Mouse (Mus musculus) myocyte (in vitro differentiated cells): ENCODE data around the gene Gm11564. TPM values are rescaled to one million over a fixed set of nuclear protein-coding genes. Genes with fewer than 3 reads are reported as not detected.
"Not testable (repeated sequence)": the region's sequence is repeated elsewhere in the genome, so short reads cannot be mapped to it uniquely, and the experiment has no call there.

ENCODE experiments used
- H3K27me3 ChIP-seq: one replicate; pipeline ENCODE4 v1.6.1; 2011; ENCODE audit not compliant: control insufficient read depth, insufficient read depth, insufficient read length
- H3K36me3 ChIP-seq: one replicate; pipeline ENCODE4 v1.6.1; 2011; ENCODE audit not compliant: control insufficient read depth, insufficient read depth
- H3K4me2 ChIP-seq: one replicate; pipeline ENCODE4 v1.6.1; 2011; ENCODE audit warnings: low read depth, control low read depth
- H3K4me3 ChIP-seq: one replicate; pipeline ENCODE4 v1.5.1; 2011; ENCODE audit warnings: mild to moderate bottlenecking, control low read depth, moderate library complexity
- H3K79me2 ChIP-seq: one replicate; pipeline ENCODE4 v1.6.1; 2011; ENCODE audit not compliant: control insufficient read depth, insufficient read depth
- H3ac ChIP-seq: one replicate; pipeline ENCODE4 v1.6.1; 2011; ENCODE audit not compliant: control insufficient read depth, insufficient read length
- CEBPB ChIP-seq: IDR thresholded peaks from 2 replicates; pipeline ENCODE4 v1.6.1; 2011; ENCODE audit warnings: mild to moderate bottlenecking, moderate library complexity; ENCODE audit not compliant: poor library complexity, insufficient read depth, severe bottlenecking
- MYOD1 ChIP-seq, 3 experiments: IDR thresholded peaks; one replicate each; pipeline ENCODE4 v1.6.1; 2011; ENCODE audit warnings: control low read depth in 2 of 3, low read depth in 2 of 3, mild to moderate bottlenecking in 2 of 3, moderate library complexity in 1 of 3; ENCODE audit not compliant: insufficient read length in 2 of 3, control insufficient read depth in 1 of 3
- MYOG ChIP-seq, 3 experiments: IDR thresholded peaks; one replicate each; pipeline ENCODE4 v1.6.1; 2011; ENCODE audit warnings: control low read depth in 2 of 3, low read depth in 2 of 3, mild to moderate bottlenecking in 2 of 3; ENCODE audit not compliant: insufficient read length in 2 of 3, control insufficient read depth in 1 of 3, insufficient read depth in 1 of 3
- POLR2A ChIP-seq: IDR thresholded peaks from one replicate; pipeline ENCODE4 v1.6.1; 2011; ENCODE audit warnings: low read depth, mild to moderate bottlenecking, control low read depth, moderate library complexity; ENCODE audit not compliant: insufficient read length
- POLR2AphosphoS2 ChIP-seq: IDR thresholded peaks from one replicate; pipeline ENCODE4 v1.6.1; 2011; ENCODE audit warnings: low read depth, control low read depth; ENCODE audit not compliant: insufficient read length
- REST ChIP-seq: IDR thresholded peaks from one replicate; pipeline ENCODE4 v1.6.1; 2011; ENCODE audit warnings: mild to moderate bottlenecking, control low read depth, moderate library complexity; ENCODE audit not compliant: insufficient read depth, insufficient read length
- SRF ChIP-seq: IDR thresholded peaks from one replicate; pipeline ENCODE4 v1.6.1; 2011; ENCODE audit warnings: low read depth; ENCODE audit not compliant: control insufficient read depth, insufficient read length
- TCF3 ChIP-seq: IDR thresholded peaks from one replicate; pipeline ENCODE4 v1.6.1; 2011; ENCODE audit warnings: low read depth, control low read depth; ENCODE audit not compliant: insufficient read length
- polyA plus RNA-seq: library from polyadenylated mRNA; unstranded; fragments of >200 nt; fragmentation: generic; extraction: Trizol; gene quantifications from one replicate; pipeline ENCODE4 v1.2.1, GENCODE M21; 2012; ENCODE audit warnings: missing spikeins

Gene Gm11564
- polyA plus RNA-seq, 1 experiment = not detected

DNA sequence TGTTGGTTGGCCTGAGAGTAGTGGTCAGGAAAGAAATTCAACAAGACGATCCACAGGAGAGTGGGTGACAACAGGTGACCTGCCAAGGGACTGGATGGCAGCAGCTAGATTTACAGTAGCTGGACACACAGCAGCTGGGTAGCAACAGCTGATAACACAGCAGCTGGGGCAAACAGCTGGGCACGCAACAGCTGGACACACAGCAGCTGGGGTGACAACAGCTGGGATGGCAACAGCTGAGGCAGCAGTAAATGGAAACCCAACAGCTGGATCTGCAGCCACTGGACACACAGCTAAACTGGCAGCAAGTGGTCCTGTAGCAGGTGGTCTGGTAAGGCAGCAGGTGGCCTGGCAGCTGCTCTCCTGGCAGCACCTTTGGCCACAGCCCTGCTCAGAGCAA, 31.3 kb upstream of the Gm11564 start:
- no peak overlapping the region for H3K4me3 ChIP-seq
- H3K27me3 ChIP-seq = no peaks in the 10 kb centered on the region
- no peak overlapping the region for H3ac ChIP-seq
- TF ChIP-seq MYOD1 (IDR thresholded peaks at IDR 0.05; ENCODE audit: control insufficient read depth in 1 of 3, insufficient read length in 2 of 3, low read depth in 2 of 3) (peak in 2 of 3 experiments; percentile 39 to 56), POLR2A (no peak), REST (no peak), MYOG (IDR thresholded peaks at IDR 0.05; ENCODE audit: control insufficient read depth in 1 of 3, insufficient read depth in 1 of 3, insufficient read length in 2 of 3, low read depth in 2 of 3) (peak in 2 of 3 experiments; percentile 2 to 32), TCF3 (no peak)
- H3K36me3 ChIP-seq = no peaks in the 10 kb centered on the region
- no peak overlapping the region for H3K4me2 ChIP-seq
- no peaks in the 10 kb centered on the region for H3K79me2 ChIP-seq

DNA sequence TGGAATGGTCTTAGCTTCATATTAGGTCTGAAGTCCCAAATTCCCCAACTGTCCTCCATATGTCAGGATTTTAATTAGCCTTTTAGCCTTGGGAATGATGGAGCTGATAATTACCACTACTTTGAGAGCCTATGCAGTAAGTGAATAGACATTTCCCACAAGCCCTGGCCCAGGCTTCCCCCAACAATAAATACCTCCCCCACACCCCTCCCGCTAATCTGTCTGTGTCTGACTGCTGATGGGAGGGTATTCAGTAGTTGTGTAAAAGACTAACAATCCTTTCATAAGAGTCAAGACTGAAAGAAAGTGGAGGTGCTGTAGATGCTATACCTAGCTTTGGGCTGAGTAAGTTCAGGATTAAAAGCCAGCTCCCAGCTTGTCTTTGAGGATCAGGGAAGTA, 26.7 kb upstream of the Gm11564 start:
- Histone ChIP-seq H3ac (no peak overlapping the region), H3K36me3 (no peaks in the 10 kb centered on the region), H3K4me2 (no peak overlapping the region), H3K4me3 (no peak overlapping the region), H3K79me2 (no peaks in the 10 kb centered on the region), H3K27me3 (no peaks in the 10 kb centered on the region)
- TF ChIP-seq SRF (no peak), POLR2A (no peak), TCF3 (no peak), POLR2AphosphoS2 (no peak)

DNA sequence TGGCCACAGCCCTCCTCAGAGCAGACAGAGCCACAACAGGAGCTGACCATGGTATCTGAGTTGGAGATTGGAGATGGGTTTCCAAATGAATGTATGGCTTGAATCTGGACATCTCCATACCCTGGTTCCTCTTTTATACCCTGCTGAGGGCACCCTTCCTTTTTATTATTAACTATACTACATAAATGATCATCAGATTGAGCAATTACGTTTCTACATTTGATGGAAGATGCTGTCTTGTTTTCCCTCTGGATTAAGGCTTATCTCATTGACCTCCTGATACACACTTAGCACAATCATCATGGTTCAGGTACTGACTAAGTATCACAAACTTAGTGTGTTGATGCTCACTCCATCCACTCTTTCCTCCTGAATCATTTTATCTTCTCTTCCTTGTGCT, 22.5 kb upstream of the Gm11564 start, which contains the start of gene 2300003K06Rik:
Gene 2300003K06Rik (minus strand): TSS at position 101 of the 400 bp plus-strand sequence.
- TF ChIP-seq REST = no peak
- H3K4me2 ChIP-seq = no peak within 1 kb of the TSS
- no peak within 1 kb of the TSS for H3K4me3 ChIP-seq
- no peaks in the 10 kb centered on the region for H3K36me3 ChIP-seq
- H3K79me2 ChIP-seq = no peaks in the 10 kb centered on the region
- no peaks in the 10 kb centered on the region for H3K27me3 ChIP-seq
- H3ac ChIP-seq = no peak within 1 kb of the TSS

DNA sequence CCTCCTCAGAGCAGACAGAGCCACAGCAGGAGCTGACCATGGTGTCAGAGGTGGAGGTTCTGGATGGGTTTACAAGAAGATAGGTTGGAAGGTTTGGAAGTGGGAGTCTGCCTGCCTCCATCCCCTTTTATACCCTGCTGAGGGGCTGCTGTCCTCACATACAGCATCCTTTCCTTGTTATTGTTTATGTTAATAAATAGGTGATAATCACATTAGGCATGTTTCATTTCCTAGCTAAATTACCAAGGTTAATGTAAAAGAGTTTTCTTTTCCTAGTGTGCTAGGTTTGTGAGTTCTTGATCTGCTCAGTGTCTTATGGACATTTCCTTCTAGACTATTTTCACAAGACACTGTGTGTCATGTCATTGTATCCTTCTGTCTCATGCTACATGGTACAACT, 5.7 kb downstream of the Gm11564 start, which contains the start of gene Krtap4-13:
Gene Krtap4-13 (minus strand): TSS at position 101 of the 400 bp plus-strand sequence.
- not testable (repeated sequence) for H3K4me3 ChIP-seq, H3ac ChIP-seq, H3K27me3 ChIP-seq

DNA sequence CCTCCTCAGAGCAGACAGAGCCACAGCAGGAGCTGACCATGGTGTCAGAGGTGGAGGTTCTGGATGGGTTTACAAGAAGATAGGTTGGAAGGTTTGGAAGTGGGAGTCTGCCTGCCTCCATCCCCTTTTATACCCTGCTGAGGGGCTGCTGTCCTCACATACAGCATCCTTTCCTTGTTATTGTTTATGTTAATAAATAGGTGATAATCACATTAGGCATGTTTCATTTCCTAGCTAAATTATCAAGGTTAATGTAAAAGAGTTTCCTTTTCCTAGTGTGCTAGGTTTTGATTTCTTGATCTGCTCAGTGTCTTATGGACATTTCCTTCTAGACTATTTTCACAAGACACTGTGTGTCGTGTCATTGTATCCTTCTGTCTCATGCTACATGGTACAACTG, 11.1 kb downstream of the Gm11564 start, which contains the start of gene Gm11554:
Gene Gm11554 (minus strand): TSS at position 101 of the 400 bp plus-strand sequence.
- not testable (repeated sequence) for H3K4me3 ChIP-seq, H3K36me3 ChIP-seq, H3K79me2 ChIP-seq, H3ac ChIP-seq, H3K27me3 ChIP-seq, H3K4me2 ChIP-seq

More for the DNA sequence above, 5.7 kb downstream of the Gm11564 start, which contains the start of gene Krtap4-13:
- not testable (repeated sequence) for H3K4me2 ChIP-seq, H3K79me2 ChIP-seq, H3K36me3 ChIP-seq

DNA sequence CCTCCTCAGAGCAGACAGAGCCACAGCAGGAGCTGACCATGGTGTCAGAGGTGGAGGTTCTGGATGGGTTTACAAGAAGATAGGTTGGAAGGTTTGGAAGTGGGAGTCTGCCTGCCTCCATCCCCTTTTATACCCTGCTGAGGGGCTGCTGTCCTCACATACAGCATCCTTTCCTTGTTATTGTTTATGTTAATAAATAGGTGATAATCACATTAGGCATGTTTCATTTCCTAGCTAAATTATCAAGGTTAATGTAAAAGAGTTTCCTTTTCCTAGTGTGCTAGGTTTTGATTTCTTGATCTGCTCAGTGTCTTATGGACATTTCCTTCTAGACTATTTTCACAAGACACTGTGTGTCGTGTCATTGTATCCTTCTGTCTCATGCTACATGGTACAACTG, 16.6 kb downstream of the Gm11564 start, which contains the start of gene Gm11569:
Gene Gm11569 (minus strand): TSS at position 101 of the 400 bp plus-strand sequence.
- not testable (repeated sequence) for H3K27me3 ChIP-seq, H3K4me2 ChIP-seq, H3ac ChIP-seq, H3K4me3 ChIP-seq, H3K79me2 ChIP-seq, H3K36me3 ChIP-seq

DNA sequence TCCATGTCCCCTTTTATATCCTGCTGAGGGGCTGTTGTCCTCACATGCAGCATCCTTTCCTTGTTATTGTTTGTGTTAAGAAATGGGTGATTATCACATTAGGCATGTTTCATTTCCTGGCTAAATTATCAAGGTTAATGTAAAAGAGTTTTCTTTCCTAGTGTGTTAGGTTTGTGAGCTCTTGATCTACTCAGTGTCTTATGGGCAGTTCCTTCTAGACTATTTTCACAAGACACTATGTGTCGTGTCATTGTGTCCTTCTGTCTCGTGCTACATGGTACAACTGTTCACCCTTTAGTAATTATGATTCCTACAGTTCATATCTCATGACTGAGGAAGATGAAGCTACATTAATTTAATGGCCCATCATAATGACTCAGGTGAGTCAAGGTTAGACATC, 22.1 kb downstream of the Gm11564 start, which contains the start of gene Gm11596:
Gene Gm11596 (minus strand): TSS at position 101 of the 400 bp plus-strand sequence.
- Histone ChIP-seq H3K27me3 (peaks cover 4% of the 10 kb centered on the region), H3K4me2 (no peak within 1 kb of the TSS), H3K79me2 (no peaks in the 10 kb centered on the region), H3K36me3 (no peaks in the 10 kb centered on the region), H3ac (no peak within 1 kb of the TSS), H3K4me3 (no peak within 1 kb of the TSS)
- TF ChIP-seq CEBPB (no peak), POLR2A (no peak), MYOG (IDR thresholded peaks at IDR 0.05; ENCODE audit: control insufficient read depth in 1 of 3, insufficient read depth in 1 of 3, insufficient read length in 2 of 3, low read depth in 2 of 3) (no peak)

DNA sequence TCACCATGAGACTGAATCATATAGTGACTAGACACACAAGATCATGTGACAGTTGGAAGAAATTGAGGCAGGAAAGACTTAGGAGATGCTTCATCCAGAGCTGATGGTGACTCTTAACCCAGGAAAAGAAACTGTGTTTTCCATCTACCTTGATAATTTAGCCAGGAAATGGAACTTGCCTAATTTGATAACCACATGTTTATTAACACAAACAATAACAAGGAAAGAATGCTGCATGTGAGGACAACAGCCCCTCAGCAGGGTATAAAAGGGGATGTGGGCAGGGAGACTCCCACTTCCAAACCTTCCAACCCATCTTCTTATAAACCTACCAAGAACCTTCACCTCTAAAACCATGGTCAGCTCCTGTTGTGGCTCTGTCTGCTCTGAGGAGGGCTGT, 30.6 kb downstream of the Gm11564 start, which contains the start of gene Krtap4-9:
Gene Krtap4-9 (plus strand): TSS at position 301 of the 400 bp plus-strand sequence.
- H3K27me3 ChIP-seq, H3K79me2 ChIP-seq, H3K4me2 ChIP-seq, H3K4me3 ChIP-seq, H3ac ChIP-seq, H3K36me3 ChIP-seq: not testable (repeated sequence)
